ENCODE assay signal across 8 mouse cellular contexts in genomic region chr4:109677221-109677620, GRCm38 (mm10). TPM values are rescaled to one million over a fixed set of nuclear protein-coding genes. Genes with fewer than 3 reads are reported as not detected.
DNase-seq lines count a peak whose midpoint lies in the region; ATAC-seq and TF ChIP-seq lines count a peak whose summit lies in the region.

No protein-coding gene starts in this region.

- peak overlapping the region; percentile 89 to 90 for H3K4me3 ChIP-seq in heart, embryonic 14.5 days (ENCODE audit: control insufficient read depth in 1 of 2, insufficient read depth in 1 of 2, low read depth in 1 of 2, low read length in 2 of 2)
- H3K4me3 ChIP-seq in MEL (ENCODE audit: control insufficient read depth in 1 of 2, insufficient read depth in 1 of 2, low read depth in 2 of 2, low read length in 2 of 2) = peak overlapping the region; percentile 63 to 97
- H3K4me3 ChIP-seq in forebrain, embryonic 15.5 days = peak overlapping the region; percentile 82
- H3K4me3 ChIP-seq in liver, postnatal 0 days (ENCODE audit: low read depth, low read length) = peak overlapping the region; percentile 76

- WGBS in heart, embryonic 14.5 days = 0% methylated on average over 3 of the region's 3 CpGs
- WGBS in forebrain, embryonic 15.5 days = 3% methylated on average over 3 of the region's 3 CpGs
- WGBS in liver, postnatal 0 days (ENCODE audit: insufficient replicate concordance) = 0% methylated on average over 3 of the region's 3 CpGs

- H3K27ac ChIP-seq in heart, embryonic 14.5 days (replicated peaks in 1 of 2; ENCODE audit: control insufficient read depth in 1 of 2, insufficient read depth in 1 of 2, low read depth in 2 of 2, low read length in 2 of 2) = peak overlapping the region; percentile 96 to 97
- H3K27ac ChIP-seq in MEL (ENCODE audit: control insufficient read depth, low read depth, low read length) = peak overlapping the region; percentile 66
- H3K27ac ChIP-seq in forebrain, embryonic 15.5 days (replicated peaks) = peak overlapping the region; percentile 95
- peak overlapping the region; percentile 93 for H3K27ac ChIP-seq in liver, postnatal 0 days (ENCODE audit: low read depth)

- H3K4me1 ChIP-seq in heart, embryonic 14.5 days (ENCODE audit: control insufficient read depth in 2 of 2, insufficient read depth in 2 of 2, low read length in 2 of 2) = peaks cover 0 to 9% of the 10 kb centered on the region in 2 experiments; a peak in 2 of 4 replicates
- H3K4me1 ChIP-seq in MEL (ENCODE audit: control insufficient read depth in 1 of 2, insufficient read depth in 2 of 2, low read length in 2 of 2) = peaks cover 4 to 11% of the 10 kb centered on the region in 2 experiments; a peak in 3 of 4 replicates
- peaks cover 19% of the 10 kb centered on the region for H3K4me1 ChIP-seq in forebrain, embryonic 15.5 days
- H3K4me1 ChIP-seq in liver, postnatal 0 days (ENCODE audit: insufficient read depth) = peaks cover 3% of the 10 kb centered on the region

- no peaks in the 10 kb centered on the region for H3K27me3 ChIP-seq in heart, embryonic 14.5 days (ENCODE audit: control insufficient read depth, insufficient read depth, low read length)
- no peaks in the 10 kb centered on the region for H3K27me3 ChIP-seq in MEL (ENCODE audit: control insufficient read depth in 1 of 2, insufficient read depth in 2 of 2, low read length in 2 of 2)
- no peaks in the 10 kb centered on the region for H3K27me3 ChIP-seq in forebrain, embryonic 15.5 days
- H3K27me3 ChIP-seq in liver, postnatal 0 days (ENCODE audit: insufficient read depth, low read length) = no peaks in the 10 kb centered on the region

- DNase-seq in heart, adult 9 months (ENCODE audit: low spot score in 2 of 2) = no peak
- DNase-seq in MEL (ENCODE audit: low read depth, low spot score) = no peak
- no peak for DNase-seq in liver, postnatal 0 days
- no peak for DNase-seq in retina, postnatal 1 day
- DNase-seq in thymus, postnatal 14 days = no peak

- TF ChIP-seq CTCF in MEL (IDR thresholded peaks at IDR 0.05 in 2 of 3, conservative IDR thresholded peaks at IDR 0.05 in 1 of 3; ENCODE audit: control insufficient read depth in 1 of 3, insufficient read depth in 1 of 3, low read depth in 2 of 3, low read length in 3 of 3, poor library complexity in 1 of 3, severe bottlenecking in 1 of 3) = no peak
- no peak for TF ChIP-seq CTCF in liver, postnatal 0 days (IDR thresholded peaks at IDR 0.05; ENCODE audit: low read depth)

- H3K79me2 ChIP-seq in MEL (ENCODE audit: control insufficient read depth, insufficient read depth, low read length, poor library complexity) = peaks cover 37% of the 10 kb centered on the region

- H3K9me3 ChIP-seq in heart, embryonic 14.5 days (ENCODE audit: control insufficient read depth, low read length) = no peaks in the 10 kb centered on the region
- H3K9me3 ChIP-seq in MEL (replicated peaks; ENCODE audit: insufficient read depth, low read length) = no peaks in the 10 kb centered on the region
- H3K9me3 ChIP-seq in forebrain, embryonic 15.5 days = no peaks in the 10 kb centered on the region
- no peaks in the 10 kb centered on the region for H3K9me3 ChIP-seq in liver, postnatal 0 days (ENCODE audit: low read length)

- no peak for TF ChIP-seq EP300 in MEL (IDR thresholded peaks at IDR 0.05; ENCODE audit: low read depth in 1 of 2, low read length in 2 of 2)
- no peak for TF ChIP-seq EP300 in liver, postnatal 0 days (IDR thresholded peaks at IDR 0.05; ENCODE audit: low read depth)

- peak overlapping the region; percentile 93 for H3K9ac ChIP-seq in heart, embryonic 14.5 days (ENCODE audit: low read length)
- H3K9ac ChIP-seq in MEL (ENCODE audit: control insufficient read depth, low read depth, low read length, poor library complexity, severe bottlenecking) = peak overlapping the region; percentile 87
- peak overlapping the region; percentile 75 for H3K9ac ChIP-seq in forebrain, embryonic 15.5 days (replicated peaks)
- peak overlapping the region; percentile 73 for H3K9ac ChIP-seq in liver, postnatal 0 days (replicated peaks)

- TF ChIP-seq POLR2A in MEL (IDR thresholded peaks at IDR 0.05; ENCODE audit: control insufficient read depth in 1 of 2, insufficient read depth in 1 of 2, low read depth in 1 of 2, low read length in 2 of 2, poor library complexity in 1 of 2) = no peak

- ATAC-seq in heart, embryonic 14.5 days (ENCODE audit: insufficient number of reproducible peaks, insufficient read depth, low FRiP score, low read depth) = no peak
- ATAC-seq in forebrain, embryonic 15.5 days (replicated peaks) = peak; percentile 17
- no peak for ATAC-seq in liver, postnatal 0 days
- no peak for ATAC-seq in granulocyte monocyte progenitor cell, adult 5-6 weeks (replicated peaks; ENCODE audit: poor library complexity, severe bottlenecking)

- peak overlapping the region; percentile 80 for H3K4me2 ChIP-seq in heart, embryonic 14.5 days (ENCODE audit: low read length)
- peak overlapping the region; percentile 65 for H3K4me2 ChIP-seq in forebrain, embryonic 15.5 days (replicated peaks)
- H3K4me2 ChIP-seq in liver, postnatal 0 days (ENCODE audit: low read depth, low read length) = peak overlapping the region; percentile 82

- no peaks in the 10 kb centered on the region for H3K36me3 ChIP-seq in heart, embryonic 14.5 days (ENCODE audit: control insufficient read depth, insufficient read depth, low read length)
- H3K36me3 ChIP-seq in MEL (ENCODE audit: control insufficient read depth in 1 of 2, insufficient read depth in 2 of 2, low read length in 2 of 2) = peaks cover 0 to 34% of the 10 kb centered on the region in 2 experiments; a peak in 2 of 4 replicates
- H3K36me3 ChIP-seq in forebrain, embryonic 15.5 days = no peaks in the 10 kb centered on the region
- H3K36me3 ChIP-seq in liver, postnatal 0 days (replicated peaks; ENCODE audit: insufficient read depth, low read length) = no peaks in the 10 kb centered on the region

- TF ChIP-seq RAD21 in MEL (IDR thresholded peaks at IDR 0.05; ENCODE audit: low read depth, low read length) = no peak

TF ChIP-seq in MEL, 35 proteins besides CTCF, POLR2A, EP300 and RAD21:
- TF ChIP-seq ZMIZ1 (IDR thresholded peaks at IDR 0.05; ENCODE audit: low read depth, low read length) (no peak), NELFE (IDR thresholded peaks at IDR 0.05; ENCODE audit: low read depth, low read length) (no peak), UBTF (IDR thresholded peaks at IDR 0.05; ENCODE audit: borderline replicate concordance, insufficient read depth, low read depth, low read length) (no peak), NRF1 (IDR thresholded peaks at IDR 0.05; ENCODE audit: insufficient read depth, low read depth, low read length, poor library complexity, severe bottlenecking) (no peak), USF1 (IDR thresholded peaks at IDR 0.05; ENCODE audit: low read depth, low read length) (no peak), BHLHE40 (IDR thresholded peaks at IDR 0.05; ENCODE audit: borderline replicate concordance, low read depth, low read length) (no peak), HCFC1 (IDR thresholded peaks at IDR 0.05; ENCODE audit: low read depth, low read length) (no peak), MYC (IDR thresholded peaks at IDR 0.05; ENCODE audit: low read depth, low read length) (no peak), ZC3H11A (IDR thresholded peaks at IDR 0.05; ENCODE audit: low read depth, low read length) (no peak), SIN3A (IDR thresholded peaks at IDR 0.05; ENCODE audit: low read length) (no peak), ETS1 (IDR thresholded peaks at IDR 0.05; ENCODE audit: low read depth, low read length) (no peak), TBP (IDR thresholded peaks at IDR 0.05; ENCODE audit: low read depth, low read length) (no peak)

RNA-seq across cellular contexts. Expression of gene Faf1, which starts 0.8 kb away (rescaled TPM):
- polyA plus RNA-seq in heart, embryonic 14.5 days (2014; fragmentation: Nextera tagmentation; extraction: Ambion mirVana) = 27.5 and 29.9 TPM in 2 replicates
- total RNA-seq in MEL (2012; rRNA removed) = 37.6 and 39.2 TPM in 2 replicates
- 10 to 100 TPM in 1 of 2 experiments, not detected in 1; 36.5 TPM for polyA plus RNA-seq in MEL (2012; ENCODE audit: insufficient read depth in 1 of 2, insufficient read length in 2 of 2, low read depth in 1 of 2, low replicate concordance in 2 of 2, missing spikeins in 1 of 2)
- 29.0 and 31.3 TPM in 2 replicates for polyA plus RNA-seq in forebrain, embryonic 15.5 days (2015; fragmentation: Nextera tagmentation; extraction: Ambion mirVana)
- 10.6 and 10.9 TPM in 2 replicates for polyA plus RNA-seq in liver, postnatal 0 days (2015; fragmentation: Nextera tagmentation; extraction: Ambion mirVana)
- 25.5 and 31.8 TPM in 2 replicates for total RNA-seq in granulocyte monocyte progenitor cell, adult 5-6 weeks (2014; fragmentation: Nextera tagmentation)
- 44.7 and 57.4 TPM in 2 replicates for total RNA-seq in granulocyte monocyte progenitor cell, adult 5-6 weeks (2017)

RNA-seq across cellular contexts. Expression of gene Cdkn2c, which starts 10.2 kb away (rescaled TPM):
- 13.7 and 15.3 TPM in 2 replicates for polyA plus RNA-seq in heart, embryonic 14.5 days (2014; fragmentation: Nextera tagmentation; extraction: Ambion mirVana)
- 18.6 and 21.0 TPM in 2 replicates for total RNA-seq in MEL (2012; rRNA removed)
- polyA plus RNA-seq in MEL (2012; ENCODE audit: insufficient read depth in 1 of 2, insufficient read length in 2 of 2, low read depth in 1 of 2, low replicate concordance in 2 of 2, missing spikeins in 1 of 2) = 10 to 100 TPM in 1 of 2 experiments, not detected in 1; 26.8 TPM
- polyA plus RNA-seq in forebrain, embryonic 15.5 days (2015; fragmentation: Nextera tagmentation; extraction: Ambion mirVana) = 14.3 and 15.3 TPM in 2 replicates
- 11.1 and 13.4 TPM in 2 replicates for polyA plus RNA-seq in liver, postnatal 0 days (2015; fragmentation: Nextera tagmentation; extraction: Ambion mirVana)
- 10.3 and 22.3 TPM in 2 replicates for total RNA-seq in granulocyte monocyte progenitor cell, adult 5-6 weeks (2014; fragmentation: Nextera tagmentation)
- total RNA-seq in granulocyte monocyte progenitor cell, adult 5-6 weeks (2017) = 29.0 and 33.7 TPM in 2 replicates
